Mouse (Mus musculus): ENCODE measurements around the gene Shb. TPM values are rescaled to one million over a fixed set of nuclear protein-coding genes. Genes with fewer than 3 reads are reported as not detected.

Gene Shb
- polyA plus RNA-seq, 1 experiment from 2014 or later: 2.5 TPM

- Histone ChIP-seq H3K4me3 (ENCODE audit: low read depth, low read length) (peak overlapping the region; percentile 95), H3K4me2 (ENCODE audit: low read depth, low read length) (peak overlapping the region; percentile 79), H3K9me3 (ENCODE audit: low read length) (no peaks in the 10 kb centered on the region), H3K27me3 (ENCODE audit: insufficient read depth, low read length) (no peaks in the 10 kb centered on the region), H3K36me3 (replicated peaks; ENCODE audit: insufficient read depth, low read length) (peaks cover 22% of the 10 kb centered on the region), H3K4me1 (ENCODE audit: insufficient read depth) (peaks cover 23% of the 10 kb centered on the region), H3K9ac (replicated peaks) (peak overlapping the region; percentile 99), H3K27ac (ENCODE audit: low read depth) (peak overlapping the region; percentile 95)
- ATAC-seq (no peak), DNase-seq (no peak)
- 66% methylated on average over 7 of the region's 7 CpGs for WGBS (ENCODE audit: insufficient replicate concordance)
- TF ChIP-seq CTCF (IDR thresholded peaks at IDR 0.05; ENCODE audit: low read depth): no peak
- no peak for TF ChIP-seq EP300 (IDR thresholded peaks at IDR 0.05; ENCODE audit: low read depth)
Observed at GRCm38 (mm10) chr4:45406397-45406796, 125.9 kb downstream of the Shb start.

- Histone ChIP-seq H3K4me1 (ENCODE audit: insufficient read depth) (peaks cover 23% of the 10 kb centered on the region), H3K27me3 (ENCODE audit: insufficient read depth, low read length) (no peaks in the 10 kb centered on the region), H3K36me3 (replicated peaks; ENCODE audit: insufficient read depth, low read length) (peaks cover 32% of the 10 kb centered on the region), H3K4me3 (ENCODE audit: low read depth, low read length) (peak overlapping the region; percentile 3), H3K4me2 (ENCODE audit: low read depth, low read length) (peak overlapping the region; percentile 54), H3K27ac (ENCODE audit: low read depth) (peak overlapping the region; percentile 53; the same call in 1 of the 2 replicates), H3K9ac (replicated peaks) (no peak overlapping the region; the same call in 1 of the 2 replicates), H3K9me3 (ENCODE audit: low read length) (no peaks in the 10 kb centered on the region)
- WGBS (ENCODE audit: insufficient replicate concordance): 68% methylated on average over 7 of the region's 7 CpGs
- DNase-seq: peak; percentile 26
- ATAC-seq: no peak
- TF ChIP-seq EP300 (IDR thresholded peaks at IDR 0.05; ENCODE audit: low read depth) (no peak), CTCF (IDR thresholded peaks at IDR 0.05; ENCODE audit: low read depth) (no peak)
Observed at GRCm38 (mm10) chr4:45405315-45405714, 127.0 kb downstream of the Shb start.

- Histone ChIP-seq H3K27me3 (ENCODE audit: insufficient read depth, low read length) (no peaks in the 10 kb centered on the region), H3K36me3 (replicated peaks; ENCODE audit: insufficient read depth, low read length) (peaks cover 45% of the 10 kb centered on the region), H3K4me1 (ENCODE audit: insufficient read depth) (peaks cover 19% of the 10 kb centered on the region), H3K27ac (ENCODE audit: low read depth) (peak overlapping the region; percentile 88), H3K9me3 (ENCODE audit: low read length) (no peaks in the 10 kb centered on the region), H3K4me2 (ENCODE audit: low read depth, low read length) (peak overlapping the region; percentile 63), H3K9ac (replicated peaks) (no peak overlapping the region; the same call in 1 of the 2 replicates), H3K4me3 (ENCODE audit: low read depth, low read length) (peak overlapping the region; percentile 28)
- DNase-seq: peak; percentile 12
- no peak for TF ChIP-seq CTCF (IDR thresholded peaks at IDR 0.05; ENCODE audit: low read depth)
- TF ChIP-seq EP300 (IDR thresholded peaks at IDR 0.05; ENCODE audit: low read depth): no peak
- WGBS (ENCODE audit: insufficient replicate concordance): 87% methylated on average over 7 of the region's 7 CpGs
- no peak for ATAC-seq
Observed at GRCm38 (mm10) chr4:45404086-45404485, 128.2 kb downstream of the Shb start.

GRCm38 (mm10) chr4:45403499-45403878 lies 128.8 kb downstream of the Shb start:
- peak overlapping the region; percentile 46; the same call in 1 of the 2 replicates for H3K9ac ChIP-seq (replicated peaks)
- H3K4me1 ChIP-seq (ENCODE audit: insufficient read depth): peaks cover 18% of the 10 kb centered on the region
- peak; percentile 13 for DNase-seq
- TF ChIP-seq CTCF (IDR thresholded peaks at IDR 0.05; ENCODE audit: low read depth) (no peak), EP300 (IDR thresholded peaks at IDR 0.05; ENCODE audit: low read depth) (no peak)
- H3K4me3 ChIP-seq (ENCODE audit: low read depth, low read length): peak overlapping the region; percentile 28
- no peaks in the 10 kb centered on the region for H3K27me3 ChIP-seq (ENCODE audit: insufficient read depth, low read length)
- peak overlapping the region; percentile 88 for H3K27ac ChIP-seq (ENCODE audit: low read depth)
- 32% methylated on average over 7 of the region's 7 CpGs for WGBS (ENCODE audit: insufficient replicate concordance)
- no peak for ATAC-seq
- H3K36me3 ChIP-seq (replicated peaks; ENCODE audit: insufficient read depth, low read length): peaks cover 51% of the 10 kb centered on the region
- H3K4me2 ChIP-seq (ENCODE audit: low read depth, low read length): peak overlapping the region; percentile 63
- no peaks in the 10 kb centered on the region for H3K9me3 ChIP-seq (ENCODE audit: low read length)

- peak; percentile 79 for ATAC-seq
- Histone ChIP-seq H3K4me2 (ENCODE audit: low read depth, low read length) (peak overlapping the region; percentile 63), H3K4me3 (ENCODE audit: low read depth, low read length) (peak overlapping the region; percentile 28), H3K9me3 (ENCODE audit: low read length) (no peaks in the 10 kb centered on the region), H3K36me3 (replicated peaks; ENCODE audit: insufficient read depth, low read length) (peaks cover 56% of the 10 kb centered on the region), H3K4me1 (ENCODE audit: insufficient read depth) (peaks cover 18% of the 10 kb centered on the region), H3K27ac (ENCODE audit: low read depth) (peak overlapping the region; percentile 88), H3K9ac (replicated peaks) (peak overlapping the region; percentile 46; the same call in 1 of the 2 replicates), H3K27me3 (ENCODE audit: insufficient read depth, low read length) (no peaks in the 10 kb centered on the region)
- TF ChIP-seq EP300 (IDR thresholded peaks at IDR 0.05; ENCODE audit: low read depth) (peak; percentile 81), CTCF (IDR thresholded peaks at IDR 0.05; ENCODE audit: low read depth) (no peak)
- 29% methylated on average over 7 of the region's 7 CpGs for WGBS (ENCODE audit: insufficient replicate concordance)
- peak; percentile 83 for DNase-seq
Observed at GRCm38 (mm10) chr4:45402878-45403498, 129.3 kb downstream of the Shb start.

GRCm38 (mm10) chr4:45402281-45402680 lies 130.0 kb downstream of the Shb start:
- H3K9me3 ChIP-seq (ENCODE audit: low read length): no peaks in the 10 kb centered on the region
- H3K27ac ChIP-seq (ENCODE audit: low read depth): peak overlapping the region; percentile 88; the same call in 1 of the 2 replicates
- H3K4me2 ChIP-seq (ENCODE audit: low read depth, low read length): peak overlapping the region; percentile 63
- peaks cover 61% of the 10 kb centered on the region for H3K36me3 ChIP-seq (replicated peaks; ENCODE audit: insufficient read depth, low read length)
- TF ChIP-seq CTCF (IDR thresholded peaks at IDR 0.05; ENCODE audit: low read depth): no peak
- no peak for TF ChIP-seq EP300 (IDR thresholded peaks at IDR 0.05; ENCODE audit: low read depth)
- 64% methylated on average over 4 of the region's 4 CpGs for WGBS (ENCODE audit: insufficient replicate concordance)
- 0 out of 2 replicates have a peak overlapping the region, but pooled peaks have one; percentile 33 for H3K9ac ChIP-seq (replicated peaks)
- peak overlapping the region; percentile 28 for H3K4me3 ChIP-seq (ENCODE audit: low read depth, low read length)
- DNase-seq: no peak
- peaks cover 18% of the 10 kb centered on the region for H3K4me1 ChIP-seq (ENCODE audit: insufficient read depth)
- ATAC-seq: no peak
- no peaks in the 10 kb centered on the region for H3K27me3 ChIP-seq (ENCODE audit: insufficient read depth, low read length)

Data from liver, postnatal 0 days (tissue).